Mouse (Mus musculus) embryonic fibroblast, embryonic 13.5 days (primary cell): ENCODE results near the gene Grik2.

Experiments
- CTCF ChIP-seq: IDR thresholded peaks from 2 replicates; pipeline ENCODE4 v1.5.1; 2011; ENCODE audit warnings: mild to moderate bottlenecking, control low read depth, low read length, moderate library complexity, borderline replicate concordance; ENCODE audit not compliant: insufficient read depth
- POLR2A ChIP-seq: IDR thresholded peaks from 2 replicates; pipeline ENCODE4 v1.6.1; 2011; ENCODE audit warnings: low read depth, mild to moderate bottlenecking, control low read depth, low read length, moderate library complexity

DNA sequence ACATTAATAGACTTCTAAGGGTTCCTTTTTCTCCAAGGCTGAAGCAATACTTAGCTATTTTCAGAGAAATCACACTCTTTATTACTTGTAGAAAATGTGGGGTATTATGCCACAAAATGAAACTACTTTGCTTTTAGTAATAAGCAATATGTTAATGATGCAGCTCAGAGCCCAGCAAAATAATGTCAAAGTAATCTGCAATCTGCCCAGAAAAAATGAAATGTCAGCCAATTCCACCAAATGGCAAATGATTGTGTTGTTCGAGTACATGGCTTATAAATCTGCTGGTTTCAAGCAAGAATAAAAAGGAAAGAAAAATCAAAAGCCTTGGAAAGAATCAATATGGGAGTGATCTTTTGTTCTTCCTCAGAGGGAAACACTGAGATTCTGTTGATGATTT is 136.2 kb downstream of the Grik2 start:
- no peak for TF ChIP-seq POLR2A
- TF ChIP-seq CTCF, result no peak
